Comparison of ENCODE assay signal across 14 mouse cellular contexts in the genomic region with DNA sequence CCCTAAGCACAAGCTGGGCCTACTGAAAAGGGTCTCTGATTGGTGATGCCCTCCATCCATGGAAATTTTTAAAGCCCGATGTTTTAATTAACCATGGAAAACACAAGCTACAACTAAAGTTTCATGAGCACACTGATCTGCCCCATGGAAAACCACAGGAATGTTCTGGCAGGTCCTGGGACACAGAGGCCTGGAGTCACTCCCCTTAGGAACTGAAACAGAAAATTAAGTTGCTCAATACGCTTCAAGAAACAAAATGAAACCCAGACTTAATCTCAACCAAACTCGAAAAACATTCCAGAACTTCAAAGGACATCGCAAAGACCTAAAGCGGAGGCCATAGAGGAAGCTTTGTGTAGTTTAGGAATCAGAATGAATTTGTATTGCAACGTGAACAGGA.
DNase-seq lines count a peak whose midpoint lies in the region; ATAC-seq and TF ChIP-seq lines count a peak whose summit lies in the region.
"Had no signal": no experiment of that assay in that cellular context is flagged by ENCODE, and none has a peak within 500 bp of the region (broad histone marks: within the 10 kb centered on the region; RNA-seq: fewer than 3 reads in every experiment).

No protein-coding gene starts in this region.

- peaks cover 12% of the 10 kb centered on the region; the same call in 1 of the 2 replicates for H3K36me3 ChIP-seq in heart, adult 2 months (ENCODE audit: control insufficient read depth, insufficient read depth, low read length)
- H3K36me3 ChIP-seq in heart, embryonic 10.5 days = peaks cover 7% of the 10 kb centered on the region; the same call in 1 of the 2 replicates
- H3K36me3 ChIP-seq in lung, embryonic 14.5 days (ENCODE audit: insufficient read depth) = no peaks in the 10 kb centered on the region
- no peaks in the 10 kb centered on the region for H3K36me3 ChIP-seq in forebrain, embryonic 15.5 days

- no peaks in the 10 kb centered on the region for H3K9me3 ChIP-seq in heart, embryonic 10.5 days
- peaks cover 4% of the 10 kb centered on the region; the same call in 1 of the 2 replicates for H3K9me3 ChIP-seq in lung, embryonic 14.5 days (ENCODE audit: low read depth, low read length)
- 0 out of 2 replicates have a peak, but pooled peaks cover 4% of the 10 kb centered on the region for H3K9me3 ChIP-seq in forebrain, embryonic 15.5 days

- peak overlapping the region; percentile 59 for H3K27ac ChIP-seq in heart, adult 2 months
- H3K27ac ChIP-seq in heart, embryonic 10.5 days = no peak overlapping the region
- no peak overlapping the region for H3K27ac ChIP-seq in lung, embryonic 14.5 days (ENCODE audit: low read depth)
- no peak overlapping the region for H3K27ac ChIP-seq in forebrain, embryonic 15.5 days (replicated peaks)
- H3K27ac ChIP-seq: macrophage had no signal

- TF ChIP-seq CTCF in heart, adult 2 months (IDR thresholded peaks at IDR 0.05) = no peak
- no peak for TF ChIP-seq CTCF in lung, embryonic 14.5 days (IDR thresholded peaks at IDR 0.05; ENCODE audit: low read depth)

- H3K79me2 ChIP-seq in heart, adult 2 months (replicated peaks; ENCODE audit: control insufficient read depth, insufficient read depth, low read length) = peaks cover 4% of the 10 kb centered on the region

- DNase-seq in heart, adult 2 months = peak in 1 of 2 experiments; percentile 39
- no peak for DNase-seq in heart, embryonic 10.5 days (ENCODE audit: low spot score)
- peak; percentile 89 for DNase-seq in Muller cell, postnatal 12 days (ENCODE audit: inconsistent ontology term)
- DNase-seq in fibroblast of lung, adult 2 months (ENCODE audit: low read depth) = peak; percentile 75
- DNase-seq in lung, embryonic 14.5 days = peak; percentile 20
- no peak for DNase-seq in MN1 (ENCODE audit: low spot score)
- DNase-seq in cerebellum, adult 11-12 months = no peak
- DNase-seq: adrenal gland, postnatal 25 days; cerebellum, adult 9-11 months; layer of hippocampus, adult 9-11 months; right cerebral cortex, postnatal 4 days had no signal

- no peak overlapping the region for H3K9ac ChIP-seq in heart, adult 2 months (ENCODE audit: low read depth, low read length)
- H3K9ac ChIP-seq in lung, embryonic 14.5 days = no peak overlapping the region
- no peak overlapping the region for H3K9ac ChIP-seq in forebrain, embryonic 15.5 days (replicated peaks)

- H3K4me3 ChIP-seq in heart, adult 2 months = no peak overlapping the region
- H3K4me3 ChIP-seq in heart, embryonic 10.5 days = no peak overlapping the region
- no peak overlapping the region for H3K4me3 ChIP-seq in lung, embryonic 14.5 days (ENCODE audit: low read depth, low read length)
- H3K4me3 ChIP-seq in forebrain, embryonic 15.5 days = no peak overlapping the region

- WGBS in heart, adult 2 months = 62% methylated on average over 6 of the region's 6 CpGs
- WGBS in heart, embryonic 10.5 days = 80% methylated on average over 6 of the region's 6 CpGs
- 73% methylated on average over 6 of the region's 6 CpGs for WGBS in lung, embryonic 14.5 days
- 40% methylated on average over 6 of the region's 6 CpGs for WGBS in forebrain, embryonic 15.5 days

- TF ChIP-seq POLR2A in heart, adult 2 months (IDR thresholded peaks at IDR 0.05; ENCODE audit: insufficient read depth, low read depth, low read length) = no peak

- intact Hi-C loops in heart, adult 2 months (cut with DNase I) = no loop called here

- H3K4me2 ChIP-seq in lung, embryonic 14.5 days = no peak overlapping the region
- no peak overlapping the region for H3K4me2 ChIP-seq in forebrain, embryonic 15.5 days (replicated peaks)

- no peak for ATAC-seq in lung, embryonic 14.5 days (ENCODE audit: insufficient read depth)
- no peak for ATAC-seq in forebrain, embryonic 15.5 days (replicated peaks)
- ATAC-seq: forebrain, embryonic 14.5 days had no signal

- H3K4me1 ChIP-seq in heart, adult 2 months (ENCODE audit: control insufficient read depth, insufficient read depth, low read length) = peaks cover 12% of the 10 kb centered on the region
- H3K4me1 ChIP-seq in heart, embryonic 10.5 days = peaks cover 17% of the 10 kb centered on the region
- H3K4me1 ChIP-seq in lung, embryonic 14.5 days (ENCODE audit: insufficient read depth) = peaks cover 11% of the 10 kb centered on the region; the same call in 1 of the 2 replicates
- H3K4me1 ChIP-seq in forebrain, embryonic 15.5 days = peaks cover 10% of the 10 kb centered on the region

- no peaks in the 10 kb centered on the region for H3K27me3 ChIP-seq in heart, adult 2 months (ENCODE audit: control insufficient read depth, insufficient read depth, low read length)
- H3K27me3 ChIP-seq in heart, embryonic 10.5 days (ENCODE audit: insufficient read depth, poor library complexity, severe bottlenecking) = no peaks in the 10 kb centered on the region
- H3K27me3 ChIP-seq in lung, embryonic 14.5 days (ENCODE audit: insufficient read depth, low read length) = no peaks in the 10 kb centered on the region
- no peaks in the 10 kb centered on the region for H3K27me3 ChIP-seq in forebrain, embryonic 15.5 days

- no peak for TF ChIP-seq EP300 in heart, adult 2 months (IDR thresholded peaks at IDR 0.05; ENCODE audit: insufficient read depth, low read depth, low read length)

Comparison
In these comparisons a context has a peak if more than half of its experiments do, and no peak if none do; other contexts are left out.
1. DNase-seq: peak in Muller cell, postnatal 12 days (single experiment), fibroblast of lung, adult 2 months (single experiment) and lung, embryonic 14.5 days (single experiment); none in heart, embryonic 10.5 days (single experiment), MN1 (single experiment) and cerebellum, adult 11-12 months (single experiment).